Mouse (Mus musculus) midbrain, embryonic 11.5 days (tissue): ENCODE results near the gene Ddx10. TPM values are rescaled to one million over a fixed set of nuclear protein-coding genes. Genes with fewer than 3 reads are reported as not detected.
"Not testable (repeated sequence)": the region's sequence is repeated elsewhere in the genome, so short reads cannot be mapped to it uniquely, and the experiment has no call there.

Experiments used
- ATAC-seq: fragments of 200-750 bp; cut with Nextera tagmentation; 2 replicates; pipeline ENCODE4 v1.8.0; 2017; ENCODE audit warnings: moderate TSS enrichment, moderate library complexity; ENCODE audit not compliant: low FRiP score
- DNase-seq: peaks from one replicate; pipeline ENCODE4 v3.0.0; 2015; ENCODE audit warnings: low spot score; ENCODE audit errors: missing footprints
- H3K27ac ChIP-seq: fragments of 300-500 bp; sonication (generic); 2 replicates; pipeline ENCODE4 v1.5.1; 2014; ENCODE audit warnings: low read depth, low read length
- H3K27me3 ChIP-seq: fragments of 300-500 bp; sonication (generic); 2 replicates; pipeline ENCODE4 v1.6.1; 2014; ENCODE audit warnings: mild to moderate bottlenecking, low read length, moderate library complexity, mixed read lengths; ENCODE audit not compliant: control insufficient read depth, insufficient read depth
- H3K36me3 ChIP-seq: fragments of 300-500 bp; sonication (generic); 2 replicates; pipeline ENCODE4 v1.6.1; 2014; ENCODE audit warnings: mild to moderate bottlenecking, low read length, moderate library complexity, mixed read lengths; ENCODE audit not compliant: control insufficient read depth, insufficient read depth
- H3K4me1 ChIP-seq: fragments of 300-500 bp; sonication (generic); 2 replicates; pipeline ENCODE4 v1.6.1; 2014; ENCODE audit warnings: low read length; ENCODE audit not compliant: control insufficient read depth, insufficient read depth
- H3K4me2 ChIP-seq: fragments of 300-500 bp; sonication (generic); 2 replicates; pipeline ENCODE4 v1.6.1; 2014; ENCODE audit warnings: mild to moderate bottlenecking, moderate library complexity
- H3K4me3 ChIP-seq: fragments of 300-500 bp; sonication (generic); 2 replicates; pipeline ENCODE4 v1.5.1; 2014; ENCODE audit warnings: low read depth, low read length
- H3K9ac ChIP-seq: fragments of 300-500 bp; sonication (generic); 2 replicates; pipeline ENCODE4 v1.6.1; 2014; ENCODE audit warnings: low read length
- H3K9me3 ChIP-seq: fragments of 300-500 bp; sonication (generic); 2 replicates; pipeline ENCODE4 v1.6.1; 2016; ENCODE audit warnings: low read length; ENCODE audit not compliant: control insufficient read depth
- WGBS: fragments of 180-500 bp; shearing (Covaris S2); extraction: QIAGEN DNeasy Blood & Tissue Kit; methylation state at CpG from one replicate; pipeline ENCODE4 v1.1.7; 2014; 5-methylcytosine and 5-hydroxymethylcytosine counted together
- polyA plus RNA-seq: library from polyadenylated mRNA; unstranded; fragments of >200 nt; fragmentation: Nextera tagmentation; extraction: Ambion mirVana; gene quantifications from 2 replicates; pipeline ENCODE4 v1.2.1, GENCODE M21; 2014

Gene Ddx10
- polyA plus RNA-seq, 1 experiment from 2014 or later = 30.7 TPM

- no peak for DNase-seq
- WGBS = under 1% methylated on average over 23 of the region's 23 CpGs
These were observed 337 bp downstream of the Ddx10 start for GRCm38 (mm10) chr9:53247516-53247915.

GRCm38 (mm10) chr9:53218181-53218580 is 29.7 kb downstream of the Ddx10 start:
- H3K27me3 ChIP-seq = no peaks in the 10 kb centered on the region
- 92% methylated on average over 2 of the region's 2 CpGs for WGBS
- no peak overlapping the region for H3K27ac ChIP-seq
- DNase-seq (no peak), ATAC-seq (no peak)
- H3K4me2 ChIP-seq = no peak overlapping the region
- no peak overlapping the region for H3K9ac ChIP-seq
- no peaks in the 10 kb centered on the region for H3K9me3 ChIP-seq
- no peaks in the 10 kb centered on the region for H3K4me1 ChIP-seq
- H3K36me3 ChIP-seq = no peaks in the 10 kb centered on the region
- no peak overlapping the region for H3K4me3 ChIP-seq

More at GRCm38 (mm10) chr9:53247516-53247915, 337 bp downstream of the Ddx10 start:
- Histone ChIP-seq H3K27me3 (no peaks in the 10 kb centered on the region), H3K9me3 (no peaks in the 10 kb centered on the region), H3K9ac (peak overlapping the region; percentile 72), H3K4me3 (peak overlapping the region; percentile 86), H3K36me3 (no peaks in the 10 kb centered on the region), H3K4me1 (peaks cover 7% of the 10 kb centered on the region; the same call in 1 of the 2 replicates), H3K27ac (no peak overlapping the region), H3K4me2 (peak overlapping the region; percentile 92)
- peak; percentile 69 for ATAC-seq

- no peak for ATAC-seq
- Histone ChIP-seq H3K4me1 (no peaks in the 10 kb centered on the region), H3K4me3 (no peak overlapping the region), H3K27me3 (no peaks in the 10 kb centered on the region), H3K9me3 (no peaks in the 10 kb centered on the region), H3K9ac (no peak overlapping the region), H3K4me2 (no peak overlapping the region), H3K27ac (no peak overlapping the region), H3K36me3 (no peaks in the 10 kb centered on the region)
- DNase-seq = no peak
- WGBS = 79% methylated on average over 4 of the region's 4 CpGs
These were observed 39.6 kb downstream of the Ddx10 start for GRCm38 (mm10) chr9:53208283-53208682.

- whole genome bisulfite sequencing = 91% methylated on average over 2 of the region's 2 CpGs
- Histone ChIP-seq H3K4me2 (no peak overlapping the region), H3K27me3 (no peaks in the 10 kb centered on the region), H3K9me3 (no peaks in the 10 kb centered on the region), H3K27ac (no peak overlapping the region), H3K4me1 (no peaks in the 10 kb centered on the region), H3K36me3 (no peaks in the 10 kb centered on the region), H3K9ac (no peak overlapping the region), H3K4me3 (no peak overlapping the region)
- ATAC-seq (no peak), DNase-seq (no peak)
These were observed 73.3 kb downstream of the Ddx10 start for GRCm38 (mm10) chr9:53174590-53174989.

- H3K27me3 ChIP-seq = no peaks in the 10 kb centered on the region
- no peak overlapping the region for H3K9ac ChIP-seq
- ATAC-seq (no peak), DNase-seq (no peak)
- H3K36me3 ChIP-seq = no peaks in the 10 kb centered on the region
- H3K4me2 ChIP-seq = no peak overlapping the region
- no peaks in the 10 kb centered on the region for H3K9me3 ChIP-seq
- H3K4me1 ChIP-seq = no peaks in the 10 kb centered on the region
- no peak overlapping the region for H3K4me3 ChIP-seq
- no peak overlapping the region for H3K27ac ChIP-seq
- WGBS = 70% methylated on average over 2 of the region's 2 CpGs
These were observed 74.6 kb downstream of the Ddx10 start for GRCm38 (mm10) chr9:53173258-53173657.

GRCm38 (mm10) chr9:53144266-53144665 is 103.6 kb downstream of the Ddx10 start:
- DNase-seq (peak; percentile 92), ATAC-seq (no peak)
- no peaks in the 10 kb centered on the region for H3K27me3 ChIP-seq
- no peak overlapping the region for H3K9ac ChIP-seq
- H3K4me1 ChIP-seq = no peaks in the 10 kb centered on the region
- H3K9me3 ChIP-seq = no peaks in the 10 kb centered on the region
- no peaks in the 10 kb centered on the region for H3K36me3 ChIP-seq
- no peak overlapping the region for H3K4me3 ChIP-seq
- no peak overlapping the region for H3K27ac ChIP-seq
- WGBS = 38% methylated on average over 4 of the region's 4 CpGs
- no peak overlapping the region for H3K4me2 ChIP-seq

GRCm38 (mm10) chr9:53143508-53143907 is 104.3 kb downstream of the Ddx10 start:
- Histone ChIP-seq H3K9ac (no peak overlapping the region), H3K36me3 (no peaks in the 10 kb centered on the region), H3K27ac (no peak overlapping the region), H3K4me2 (no peak overlapping the region), H3K9me3 (no peaks in the 10 kb centered on the region), H3K4me1 (no peaks in the 10 kb centered on the region), H3K4me3 (no peak overlapping the region), H3K27me3 (no peaks in the 10 kb centered on the region)
- 85% methylated on average over 2 of the region's 2 CpGs for WGBS
- no peak for ATAC-seq
- DNase-seq = no peak

- WGBS = 76% methylated on average over 1 of the region's 1 CpGs
- H3K4me1 ChIP-seq, H3K27ac ChIP-seq, H3K4me3 ChIP-seq, H3K9me3 ChIP-seq, H3K9ac ChIP-seq, H3K4me2 ChIP-seq, ATAC-seq, H3K36me3 ChIP-seq, H3K27me3 ChIP-seq: not testable (repeated sequence)
- DNase-seq = peak; percentile 60
These were observed 105.4 kb downstream of the Ddx10 start for GRCm38 (mm10) chr9:53142424-53142823.

- Histone ChIP-seq H3K9ac (no peak overlapping the region), H3K4me1 (no peaks in the 10 kb centered on the region), H3K9me3 (no peaks in the 10 kb centered on the region), H3K4me3 (no peak overlapping the region), H3K4me2 (no peak overlapping the region), H3K27me3 (no peaks in the 10 kb centered on the region), H3K27ac (no peak overlapping the region), H3K36me3 (no peaks in the 10 kb centered on the region)
- WGBS = 93% methylated on average over 8 of the region's 8 CpGs
- DNase-seq (no peak), ATAC-seq (no peak)
These were observed 107.2 kb downstream of the Ddx10 start for GRCm38 (mm10) chr9:53140610-53141165.
